ENCODE assay signal across 12 mouse cellular contexts in the genomic region with DNA sequence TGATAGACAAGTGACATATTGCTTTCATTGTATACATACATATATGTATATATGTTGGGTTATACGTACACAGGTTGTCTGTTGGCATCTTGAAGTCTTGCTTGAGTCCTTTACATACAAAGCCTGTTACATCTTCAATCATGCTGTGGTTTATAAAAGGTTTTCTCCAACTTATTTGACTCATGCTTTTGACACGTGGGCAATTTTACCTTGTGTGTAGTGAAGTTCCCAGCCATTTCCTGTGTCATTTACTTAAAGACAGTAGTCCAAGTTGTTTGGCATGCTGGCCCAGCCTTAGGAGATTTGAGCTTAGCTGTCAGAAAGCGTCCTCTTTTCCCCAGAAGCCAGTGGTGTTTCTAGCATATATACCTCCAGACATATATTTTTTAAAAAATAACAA.
"Had no signal": no experiment of that assay in that cellular context is flagged by ENCODE, and none has a peak within 500 bp of the region (broad histone marks: within the 10 kb centered on the region; RNA-seq: fewer than 3 reads in every experiment).

No protein-coding gene starts in this region.

- H3K27me3 ChIP-seq: limb, embryonic 13.5 days; midbrain, embryonic 12.5 days; stomach, embryonic 15.5 days had no signal

- H3K4me2 ChIP-seq: limb, embryonic 13.5 days; midbrain, embryonic 12.5 days; stomach, embryonic 15.5 days had no signal

- ATAC-seq: midbrain, embryonic 16.5 days had no signal

- H3K36me3 ChIP-seq: limb, embryonic 13.5 days; midbrain, embryonic 12.5 days; stomach, embryonic 15.5 days had no signal

- H3K4me1 ChIP-seq: midbrain, embryonic 12.5 days had no signal

- DNase-seq: kidney, postnatal 10 days; kidney, postnatal 4 days; left cerebral cortex, postnatal 4 days; lung, adult 18-20 months; right cerebral cortex, postnatal 14 days; thymus, adult 2 months; thymus, postnatal 25 days had no signal

- H3K4me3 ChIP-seq: limb, embryonic 13.5 days; midbrain, embryonic 12.5 days; stomach, embryonic 15.5 days had no signal

- H3K9ac ChIP-seq: limb, embryonic 13.5 days; liver, embryonic 14.5 days; midbrain, embryonic 12.5 days; stomach, embryonic 15.5 days had no signal

- H3K9me3 ChIP-seq: limb, embryonic 13.5 days; midbrain, embryonic 12.5 days; stomach, embryonic 15.5 days had no signal

- H3K27ac ChIP-seq: limb, embryonic 13.5 days; liver, embryonic 14.5 days; midbrain, embryonic 12.5 days; stomach, embryonic 15.5 days had no signal
